Mouse (Mus musculus) testis, adult 2 months (tissue): ENCODE results near the gene Dnaja3.

Source experiments
- CTCF ChIP-seq: fragments of 200-500 bp; IDR thresholded peaks from 2 replicates; pipeline ENCODE4 v1.5.1; 2012; ENCODE audit warnings: low read depth, mild to moderate bottlenecking, inconsistent platforms, low read length, moderate library complexity; ENCODE audit not compliant: control insufficient read depth, insufficient read depth, insufficient replicate concordance
- POLR2A ChIP-seq: fragments of 200-500 bp; IDR thresholded peaks from 2 replicates; pipeline ENCODE4 v1.6.1; 2012; ENCODE audit warnings: low read depth, mild to moderate bottlenecking, inconsistent platforms, low read length, moderate library complexity; ENCODE audit not compliant: control insufficient read depth

DNA sequence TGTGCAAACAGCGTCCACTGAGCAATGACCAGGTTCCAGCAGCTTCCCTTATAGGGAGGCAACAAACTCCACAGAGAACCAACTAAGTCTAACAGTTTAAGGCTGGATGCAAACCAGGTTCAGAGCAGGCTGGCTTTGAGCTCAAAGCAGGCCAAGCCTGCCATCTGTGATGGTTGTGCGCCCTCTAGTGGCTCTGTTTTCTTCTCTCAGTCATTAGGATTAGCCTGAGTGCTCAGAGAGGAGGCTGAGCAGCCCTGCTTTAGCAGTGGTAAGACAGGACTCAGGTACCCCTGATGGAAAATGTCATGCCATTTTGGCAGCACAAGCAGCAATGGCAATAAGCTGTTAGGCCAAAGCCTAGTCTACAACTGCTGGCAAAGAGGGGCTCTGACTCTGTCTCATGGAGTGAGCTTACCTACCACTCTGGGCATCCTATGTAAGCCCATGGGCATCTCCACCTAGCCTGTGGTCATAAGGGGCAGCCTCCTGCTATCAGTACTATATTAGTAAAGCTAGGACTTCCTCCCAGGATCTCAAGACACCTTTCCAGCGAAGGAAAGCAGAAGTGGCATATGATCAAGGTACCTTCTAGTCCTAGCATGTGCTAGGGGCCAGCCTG is 27.5 kb downstream of the Dnaja3 start:
- TF ChIP-seq CTCF: peak; percentile 78; the same call in 1 of the 2 replicates
- TF ChIP-seq POLR2A: no peak
